Mouse (Mus musculus): Measurements from ENCODE around the gene Tbc1d22a. TPM values are rescaled to one million over a fixed set of nuclear protein-coding genes. Genes with fewer than 3 reads are reported as not detected.

Gene Tbc1d22a
- polyA plus RNA-seq, 1 experiment from 2014 or later = 37.9 TPM

- DNase-seq (ENCODE audit: low read depth, low spot score) (no peak), ATAC-seq (no peak)
- ChIA-PET POLR2A (no interaction called here), CTCF (interaction anchor here (2.1 to 2.6 kb wide), 2 partner anchors 8 to 9 kb away, joined by 5 to 10 read pairs; no protein-coding TSS in a partner anchor)
- TF ChIP-seq CTCF (IDR thresholded peaks at IDR 0.05) = no peak
- in situ Hi-C loops (cut with MboI; ENCODE audit: low pct_unique_long_range_greater_than_20kb) = no loop called here
- no peaks in the 10 kb centered on the region for H3K27me3 ChIP-seq
Observed at GRCm38 (mm10) chr15:86468082-86468481, 253.8 kb downstream of the Tbc1d22a start.

- no peak for DNase-seq (ENCODE audit: low read depth, low spot score)
- H3K27me3 ChIP-seq = no peaks in the 10 kb centered on the region
- POLR2A ChIA-PET = no interaction called here
- no peak for ATAC-seq
- in situ Hi-C loops (cut with MboI; ENCODE audit: low pct_unique_long_range_greater_than_20kb) = no loop called here
- no peak for TF ChIP-seq CTCF (IDR thresholded peaks at IDR 0.05)
- CTCF ChIA-PET = interaction anchor here (0.9 kb wide), 1 partner anchor 15 kb away, joined by 3 read pairs; no protein-coding TSS in a partner anchor
Observed at GRCm38 (mm10) chr15:86471136-86471535, 256.9 kb downstream of the Tbc1d22a start.

- ATAC-seq = no peak
- H3K27me3 ChIP-seq = no peaks in the 10 kb centered on the region
- in situ Hi-C loops (cut with MboI; ENCODE audit: low pct_unique_long_range_greater_than_20kb) = no loop called here
- no peak for TF ChIP-seq CTCF (IDR thresholded peaks at IDR 0.05)
- POLR2A ChIA-PET = no interaction called here
- no peak for DNase-seq (ENCODE audit: low read depth, low spot score)
- CTCF ChIA-PET = interaction anchor here (1.3 kb wide), 1 partner anchor 12 kb away, joined by 3 read pairs; no protein-coding TSS in a partner anchor
Observed at GRCm38 (mm10) chr15:86473473-86473872, 259.2 kb downstream of the Tbc1d22a start.

GRCm38 (mm10) chr15:86474951-86475350 lies 260.7 kb downstream of the Tbc1d22a start:
- no peak for DNase-seq (ENCODE audit: low read depth, low spot score)
- no peaks in the 10 kb centered on the region for H3K27me3 ChIP-seq
- CTCF ChIA-PET = no interaction called here
- no peak for ATAC-seq
- in situ Hi-C loops (cut with MboI; ENCODE audit: low pct_unique_long_range_greater_than_20kb) = no loop called here
- POLR2A ChIA-PET = no interaction called here
- no peak for TF ChIP-seq CTCF (IDR thresholded peaks at IDR 0.05)

- DNase-seq (ENCODE audit: low read depth, low spot score) (no peak), ATAC-seq (no peak)
- in situ Hi-C loops (cut with MboI; ENCODE audit: low pct_unique_long_range_greater_than_20kb) = no loop called here
- POLR2A ChIA-PET = interaction anchor here (0.9 kb wide), 1 partner anchor 10 kb away, joined by 3 read pairs; no protein-coding TSS in a partner anchor
- H3K27me3 ChIP-seq = no peaks in the 10 kb centered on the region
- CTCF ChIA-PET = interaction anchor here (0.7 to 2.1 kb wide), 4 partner anchors 9 to 29 kb away, joined by 3 to 10 read pairs (median 4); no protein-coding TSS in a partner anchor
- no peak for TF ChIP-seq CTCF (IDR thresholded peaks at IDR 0.05)
Observed at GRCm38 (mm10) chr15:86476483-86476882, 262.2 kb downstream of the Tbc1d22a start.

GRCm38 (mm10) chr15:86477032-86477431 lies 262.8 kb downstream of the Tbc1d22a start:
- no peak for TF ChIP-seq CTCF (IDR thresholded peaks at IDR 0.05)
- H3K27me3 ChIP-seq = no peaks in the 10 kb centered on the region
- ChIA-PET POLR2A (no interaction called here), CTCF (interaction anchor here (0.7 to 2.1 kb wide), 3 partner anchors 10 to 29 kb away, joined by 3 to 10 read pairs (median 3); no protein-coding TSS in a partner anchor)
- ATAC-seq (no peak), DNase-seq (ENCODE audit: low read depth, low spot score) (no peak)
- in situ Hi-C loops (cut with MboI; ENCODE audit: low pct_unique_long_range_greater_than_20kb) = no loop called here

- in situ Hi-C loops (cut with MboI; ENCODE audit: low pct_unique_long_range_greater_than_20kb) = no loop called here
- DNase-seq (ENCODE audit: low read depth, low spot score) (no peak), ATAC-seq (peak; percentile 17)
Observed at GRCm38 (mm10) chr15:86477471-86477992, 263.3 kb downstream of the Tbc1d22a start.

GRCm38 (mm10) chr15:86478685-86479502 lies 264.6 kb downstream of the Tbc1d22a start:
- in situ Hi-C loops (cut with MboI; ENCODE audit: low pct_unique_long_range_greater_than_20kb) = no loop called here
- DNase-seq (ENCODE audit: low read depth, low spot score) = no peak
- no peak for ATAC-seq
- no peaks in the 10 kb centered on the region for H3K27me3 ChIP-seq
- TF ChIP-seq CTCF (IDR thresholded peaks at IDR 0.05) = no peak
- ChIA-PET POLR2A (no interaction called here), CTCF (interaction anchor here (2.1 kb wide), 1 partner anchor 12 kb away, joined by 10 read pairs; no protein-coding TSS in a partner anchor)

More at GRCm38 (mm10) chr15:86477471-86477992, 263.3 kb downstream of the Tbc1d22a start:
- CTCF ChIA-PET = interaction anchor here (2.1 kb wide), 1 partner anchor 10 kb away, joined by 10 read pairs; no protein-coding TSS in a partner anchor
- POLR2A ChIA-PET = no interaction called here
- no peak for TF ChIP-seq CTCF (IDR thresholded peaks at IDR 0.05)
- no peaks in the 10 kb centered on the region for H3K27me3 ChIP-seq

GRCm38 (mm10) chr15:86482362-86482761 lies 268.1 kb downstream of the Tbc1d22a start:
- ChIA-PET CTCF (no interaction called here), POLR2A (no interaction called here)
- ATAC-seq = no peak
- H3K27me3 ChIP-seq = no peaks in the 10 kb centered on the region
- no peak for DNase-seq (ENCODE audit: low read depth, low spot score)
- no peak for TF ChIP-seq CTCF (IDR thresholded peaks at IDR 0.05)
- in situ Hi-C loops (cut with MboI; ENCODE audit: low pct_unique_long_range_greater_than_20kb) = no loop called here

GRCm38 (mm10) chr15:86485815-86486214 lies 271.6 kb downstream of the Tbc1d22a start:
- no peak for TF ChIP-seq CTCF (IDR thresholded peaks at IDR 0.05)
- POLR2A ChIA-PET = interaction anchor here (1.0 kb wide), 1 partner anchor 10 kb away, joined by 3 read pairs; no protein-coding TSS in a partner anchor
- no peak for DNase-seq (ENCODE audit: low read depth, low spot score)
- no peaks in the 10 kb centered on the region for H3K27me3 ChIP-seq
- CTCF ChIA-PET = interaction anchor here (0.8 to 0.9 kb wide), 2 partner anchors 12 to 19 kb away, joined by 3 read pairs; no protein-coding TSS in a partner anchor
- in situ Hi-C loops (cut with MboI; ENCODE audit: low pct_unique_long_range_greater_than_20kb) = no loop called here
- no peak for ATAC-seq

- H3K27me3 ChIP-seq = no peaks in the 10 kb centered on the region
- TF ChIP-seq CTCF (IDR thresholded peaks at IDR 0.05) = no peak
- no peak for ATAC-seq
- POLR2A ChIA-PET = no interaction called here
- in situ Hi-C loops (cut with MboI; ENCODE audit: low pct_unique_long_range_greater_than_20kb) = no loop called here
- CTCF ChIA-PET = no interaction called here
- no peak for DNase-seq (ENCODE audit: low read depth, low spot score)
Observed at GRCm38 (mm10) chr15:86487359-86487758, 273.1 kb downstream of the Tbc1d22a start.

All from Patski (cell line).